Mouse (Mus musculus): ENCODE results near the gene Aldh2.
"Not testable (repeated sequence)": the region's sequence is repeated elsewhere in the genome, so short reads cannot be mapped to it uniquely, and the experiment has no call there.

The Aldh2 gene

GRCm38 (mm10) chr5:121547084-121547483, 46.5 kb downstream of the Aldh2 start:
- DNase-seq (ENCODE audit: low spot score in 2 of 2): no peak

- peak in 1 of 2 experiments; percentile 46 for DNase-seq (ENCODE audit: low spot score in 2 of 2)
Observed at GRCm38 (mm10) chr5:121546530-121546895, 47.1 kb downstream of the Aldh2 start.

- DNase-seq (ENCODE audit: low spot score in 2 of 2): peak; percentile 95 to 97
Observed at GRCm38 (mm10) chr5:121545793-121546529, 47.7 kb downstream of the Aldh2 start, which contains the start of gene Mapkapk5. TSS of gene Mapkapk5 (minus strand) at chr5:121545905.

DNA sequence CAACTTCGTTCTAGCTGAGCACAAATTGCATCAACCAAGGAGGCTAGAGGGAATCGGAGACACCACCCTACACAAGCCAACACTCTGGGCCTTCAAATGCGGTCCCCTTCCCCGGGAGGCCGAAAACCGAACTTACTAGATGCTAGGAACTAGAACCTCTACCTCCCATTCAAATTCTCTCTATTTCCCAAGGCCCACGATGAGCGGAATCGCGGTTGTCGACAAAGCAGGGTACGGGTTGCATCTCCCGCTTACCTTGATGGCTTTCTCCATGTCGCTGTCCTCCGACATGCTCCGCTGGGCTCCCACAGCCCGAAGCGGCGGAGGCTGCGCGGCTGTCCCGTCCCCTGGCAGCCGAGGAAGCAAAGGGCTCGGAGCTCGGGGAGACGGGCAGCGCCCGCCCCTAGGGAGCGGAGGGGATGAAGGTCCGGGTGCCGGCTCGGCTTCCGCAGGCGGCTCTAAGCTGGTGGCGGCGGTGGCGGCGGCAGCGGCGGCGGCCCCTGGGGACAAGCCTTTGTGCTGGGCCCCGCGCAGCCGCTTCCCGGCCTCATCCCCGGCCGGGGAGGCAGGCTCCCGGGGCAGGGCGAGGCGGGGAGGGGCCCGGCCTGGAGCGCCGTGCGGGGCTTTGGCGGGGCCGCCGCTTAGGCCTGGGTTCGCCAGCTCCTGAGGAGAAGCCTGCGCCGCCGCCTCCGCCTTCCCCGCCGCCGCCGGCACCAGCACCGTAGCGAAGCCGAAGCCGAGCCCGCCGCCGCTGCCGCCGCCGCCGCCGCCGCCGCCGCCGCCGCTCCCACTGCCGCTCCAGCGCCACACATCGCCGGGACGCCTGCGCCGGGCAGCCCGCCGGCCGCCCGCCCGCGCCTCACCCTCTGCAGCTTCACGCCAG, 48.5 kb downstream of the Aldh2 start, which contains the start of the genes Adam1a and Gm42878:
TSS of gene Adam1a (minus strand) at position 573 of the 883 bp plus-strand sequence.
TSS of gene Gm42878 (minus strand) at position 573 of the 883 bp plus-strand sequence.
- DNase-seq (ENCODE audit: low spot score in 2 of 2): no peak

DNA sequence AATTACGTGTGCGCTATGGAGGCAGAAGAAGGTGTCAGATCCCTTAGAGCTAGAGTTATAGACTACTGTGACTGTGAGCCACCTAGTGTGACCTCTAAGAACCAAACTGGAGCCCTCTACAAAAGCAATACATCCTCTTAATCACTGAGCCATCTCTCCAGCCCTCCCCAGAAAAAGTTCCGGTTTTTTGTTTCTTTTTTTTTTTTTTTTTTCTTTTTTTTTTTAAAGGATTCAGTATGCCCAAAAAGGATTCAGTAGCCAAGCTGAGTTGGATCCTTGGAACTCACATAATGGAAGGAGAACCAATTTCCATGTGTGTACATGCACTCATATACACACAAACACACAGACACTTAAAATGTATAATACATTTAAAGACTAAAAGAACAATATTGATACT, 50.3 kb downstream of the Aldh2 start:
- no peak for DNase-seq (ENCODE audit: low spot score in 2 of 2)

DNA sequence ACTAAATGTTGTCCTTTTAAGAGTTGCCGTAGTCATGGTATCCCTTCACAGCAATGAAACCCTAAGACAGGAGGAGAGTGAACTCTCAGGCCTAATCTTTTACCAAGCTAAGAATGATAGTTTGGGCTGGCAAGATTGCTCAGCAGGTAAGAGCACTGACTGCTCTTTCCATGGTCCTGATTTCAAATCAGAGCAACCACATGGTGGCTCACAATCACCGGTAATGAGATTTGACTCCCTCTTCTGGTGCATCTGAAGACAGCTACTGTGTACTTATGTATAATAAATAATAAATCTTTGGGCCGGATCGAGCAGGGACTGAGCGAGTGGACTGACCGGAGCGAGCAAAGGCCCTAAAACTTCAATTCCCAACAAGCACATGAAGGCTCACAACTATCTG, 52.4 kb downstream of the Aldh2 start:
- no peak for DNase-seq (ENCODE audit: low spot score in 2 of 2)

GRCm38 (mm10) chr5:121540066-121540465, 53.6 kb downstream of the Aldh2 start:
- DNase-seq (ENCODE audit: low spot score in 2 of 2): no peak

- DNase-seq (ENCODE audit: low spot score in 2 of 2): no peak
Observed at GRCm38 (mm10) chr5:121537588-121537987, 56.0 kb downstream of the Aldh2 start.

- no peak for DNase-seq (ENCODE audit: low spot score in 2 of 2)
Observed at GRCm38 (mm10) chr5:121536921-121537555, 56.6 kb downstream of the Aldh2 start.

GRCm38 (mm10) chr5:121535116-121535515, 58.5 kb downstream of the Aldh2 start:
- no peak for DNase-seq (ENCODE audit: low spot score in 2 of 2)

DNA sequence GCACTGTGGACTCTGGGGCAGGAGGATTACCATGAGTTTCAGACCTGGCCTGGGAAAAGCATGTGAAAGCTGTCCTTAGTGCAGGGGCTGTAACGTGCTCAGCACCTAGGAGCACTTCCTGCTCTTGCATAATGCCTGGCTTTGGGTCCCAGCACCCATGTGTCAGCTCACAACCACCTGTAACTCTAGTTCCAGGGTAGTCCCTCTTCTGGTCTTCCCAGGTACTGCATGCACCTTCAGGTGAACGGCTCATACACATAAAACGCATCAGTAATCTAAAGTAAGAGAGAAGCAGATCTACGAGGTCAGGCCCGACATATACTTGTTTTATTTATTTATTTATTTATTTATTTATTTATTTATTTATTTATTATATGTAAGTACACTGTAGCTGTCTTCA, 59.1 kb downstream of the Aldh2 start:
- peak in 1 of 2 experiments; percentile 21 for DNase-seq (ENCODE audit: low spot score in 2 of 2)

- no peak for DNase-seq (ENCODE audit: low spot score in 2 of 2)
Observed at GRCm38 (mm10) chr5:121526961-121527360, 66.7 kb downstream of the Aldh2 start.

DNA sequence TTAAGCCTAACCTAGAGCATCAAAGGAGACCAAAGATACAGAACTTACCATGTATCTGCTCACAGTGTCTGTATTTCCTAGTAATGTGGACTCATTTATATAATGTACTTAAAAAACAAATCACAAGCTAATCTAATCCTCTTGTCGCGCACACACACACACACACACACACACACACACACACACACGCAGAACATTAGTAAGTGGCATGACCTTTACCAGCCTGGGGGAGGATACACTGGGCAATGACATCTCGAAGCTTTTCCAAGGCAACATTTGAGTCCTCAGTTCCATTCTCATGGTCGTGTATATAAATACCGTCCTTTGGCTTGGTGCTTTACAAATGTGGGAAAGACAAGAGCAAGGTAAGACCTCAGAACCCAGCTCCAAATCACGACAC, 67.1 kb downstream of the Aldh2 start:
- DNase-seq (ENCODE audit: low spot score in 2 of 2): no peak

GRCm38 (mm10) chr5:121525774-121526450, 67.7 kb downstream of the Aldh2 start:
- DNase-seq (ENCODE audit: low spot score in 2 of 2): no peak

GRCm38 (mm10) chr5:121519758-121520157, 73.9 kb downstream of the Aldh2 start:
- DNase-seq (ENCODE audit: low spot score in 2 of 2): not testable (repeated sequence)

DNA sequence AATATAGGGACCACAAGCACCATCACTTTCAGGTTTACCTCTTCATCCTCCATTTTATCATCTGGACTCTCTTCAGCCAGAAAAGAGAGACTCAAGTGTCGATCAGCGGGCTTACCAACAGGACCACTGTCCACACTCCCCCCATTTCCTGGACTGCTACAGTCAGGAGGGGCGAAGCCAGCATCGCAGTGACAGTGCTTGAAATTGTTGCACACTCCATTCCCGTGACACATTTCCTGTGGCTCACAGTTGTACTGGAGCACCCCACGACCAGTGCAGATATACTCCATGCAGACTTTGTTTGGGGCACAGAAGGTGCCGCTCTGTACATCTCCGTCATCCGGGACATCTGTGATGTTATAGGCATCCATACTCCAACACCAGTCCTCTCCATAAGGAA, 74.6 kb downstream of the Aldh2 start:
- DNase-seq (ENCODE audit: low spot score in 2 of 2): no peak
